Mouse (Mus musculus): ENCODE measurements at regions not wholly inside any gene's neighbourhood (a gene's known extent, or its start where the extent isn't known, plus 50 kb on each side); places are given as distances from the start of the nearest gene placed in this dataset.

DNA sequence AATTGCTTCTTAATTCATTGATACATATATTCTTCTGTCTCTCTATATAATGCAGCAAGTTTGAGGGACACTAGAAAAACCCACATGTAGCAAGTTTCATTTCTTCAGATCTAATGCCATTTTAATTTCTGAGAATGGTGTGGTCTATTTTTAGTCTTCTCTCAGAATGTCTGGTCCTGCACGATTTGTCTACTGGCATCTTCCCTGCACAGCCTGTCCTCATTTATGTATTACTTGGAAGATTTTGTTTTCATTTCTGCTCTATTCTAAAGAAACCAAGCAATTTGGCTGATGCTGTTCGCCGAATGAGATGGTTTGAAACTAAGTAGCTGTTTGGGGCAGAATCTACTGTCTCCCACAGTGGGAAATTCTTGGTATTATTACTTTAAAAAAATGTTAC lies 382.3 kb upstream of the N6amt1 start:
- TF ChIP-seq FLI1 (IDR thresholded peaks at IDR 0.05; ENCODE audit: low read length): no peak
- TF ChIP-seq GATA1 (IDR thresholded peaks at IDR 0.05; ENCODE audit: borderline replicate concordance, low read length): no peak
